Mouse (Mus musculus) hindbrain, embryonic 14.5 days (tissue): Measurements from ENCODE around the gene 1700006A11Rik. TPM values are rescaled to one million over a fixed set of nuclear protein-coding genes. Genes with fewer than 3 reads are reported as not detected.

Source experiments
- polyA plus RNA-seq: library from polyadenylated mRNA; unstranded; fragments of >200 nt; fragmentation: Nextera tagmentation; extraction: Ambion mirVana; gene quantifications from 2 replicates; pipeline ENCODE4 v1.2.1, GENCODE M21; 2014

Gene 1700006A11Rik
- polyA plus RNA-seq, 1 experiment from 2014 or later = not detected

Other genes with a start within 250 kb of the 1700006A11Rik start
- 52.5 and 55.6 TPM in 2 replicates for gene Tram1l1, start 105.2 kb downstream of the 1700006A11Rik start, polyA plus RNA-seq
- not detected in 2 replicates for gene 1700003H04Rik, start 155.1 kb upstream of the 1700006A11Rik start, polyA plus RNA-seq